Mouse (Mus musculus) bone marrow, adult 2 months (tissue): Measurements from ENCODE around the gene Fosb. TPM values are rescaled to one million over a fixed set of nuclear protein-coding genes. Genes with fewer than 3 reads are reported as not detected.

Experiments used
- H3K27ac ChIP-seq: fragments of 200-500 bp; 2 replicates; pipeline ENCODE4 v1.5.1; 2012; ENCODE audit warnings: low read depth, mild to moderate bottlenecking, control low read depth, inconsistent platforms, low read length; ENCODE audit not compliant: control insufficient read depth, poor library complexity, insufficient read depth
- H3K4me1 ChIP-seq: fragments of 200-500 bp; 2 replicates; pipeline ENCODE4 v1.6.1; 2011; ENCODE audit warnings: low read length; ENCODE audit not compliant: control insufficient read depth, insufficient read depth
- H3K4me3 ChIP-seq: fragments of 200-500 bp; replicated peaks from 2 replicates; pipeline ENCODE3; 2011; ENCODE audit warnings: mild to moderate bottlenecking, low read depth, low read length, control low read depth; ENCODE audit not compliant: control insufficient read depth
- CTCF ChIP-seq: fragments of 200-500 bp; IDR thresholded peaks from 2 replicates; pipeline ENCODE4 v1.5.1; 2011; ENCODE audit warnings: low read length, control low read depth; ENCODE audit not compliant: control insufficient read depth, insufficient read depth
- POLR2A ChIP-seq: fragments of 200-500 bp; IDR thresholded peaks from 2 replicates; pipeline ENCODE4 v1.6.1; 2011; ENCODE audit warnings: low read depth, mild to moderate bottlenecking, control low read depth, low read length, borderline replicate concordance; ENCODE audit not compliant: control insufficient read depth
- WGBS: fragments of 180-500 bp; shearing (Covaris S2); methylation state at CpG from one replicate; pipeline ENCODE4 v1.1.7; 2018; 5-methylcytosine and 5-hydroxymethylcytosine counted together
- polyA plus RNA-seq: library from polyadenylated mRNA; stranded (reverse); fragments of >200 nt; gene quantifications from 2 replicates; pipeline ENCODE4 v1.2.4, GENCODE M21; 2011; ENCODE audit warnings: low replicate concordance; ENCODE audit not compliant: missing spikeins, insufficient read depth, insufficient read length

Fosb gene
- polyA plus RNA-seq, 1 experiment, result 1.1 TPM

DNA sequence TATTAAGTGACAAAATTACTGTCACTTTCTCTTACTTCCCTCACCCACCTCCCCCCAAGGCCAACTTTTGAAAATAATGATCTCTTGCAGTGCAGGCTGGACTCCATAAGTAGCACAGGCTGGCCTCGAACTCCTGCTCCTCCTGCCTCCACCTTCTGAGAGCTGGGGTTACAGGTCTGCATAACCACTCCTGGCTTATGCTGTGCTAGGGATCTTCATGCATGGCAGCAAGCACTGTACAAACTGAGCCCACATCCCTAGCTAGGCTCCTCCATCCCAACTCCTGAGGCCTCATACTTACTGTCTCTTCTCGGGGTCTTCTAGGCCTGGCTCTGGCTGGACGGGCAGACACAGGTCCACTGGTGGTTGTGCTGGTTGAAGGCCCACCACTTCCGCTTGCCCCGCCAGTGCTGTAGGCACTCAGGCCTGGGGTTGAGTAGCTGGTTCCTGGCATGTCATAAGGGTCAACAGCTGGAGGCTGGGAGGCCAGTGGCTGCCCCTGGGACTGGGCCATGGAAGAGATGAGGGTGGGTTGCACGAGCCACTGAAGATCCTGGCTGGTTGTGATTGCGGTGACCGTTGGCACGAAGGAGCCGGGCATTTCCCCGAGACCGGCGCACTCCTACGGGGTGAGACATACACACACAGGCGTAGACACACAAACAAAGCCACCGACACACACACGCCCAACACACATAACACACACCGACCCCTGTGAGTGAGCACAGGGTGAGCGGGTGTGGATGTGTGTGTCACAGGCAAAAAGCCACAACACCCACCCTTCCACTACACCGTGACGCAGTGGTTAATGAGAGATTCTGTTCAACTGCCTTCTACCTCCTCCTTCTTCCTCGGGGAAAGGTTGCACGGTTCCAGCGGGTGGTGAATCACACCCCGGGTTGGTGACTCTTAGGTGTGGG lies 2.8 kb downstream of the Fosb start:
- H3K27ac ChIP-seq, result no peak overlapping the region
- H3K4me3 ChIP-seq, result no peak overlapping the region
- TF ChIP-seq CTCF, result no peak
- no peak for TF ChIP-seq POLR2A
- WGBS, result 84% methylated on average over 25 of the region's 25 CpGs
- H3K4me1 ChIP-seq, result no peaks in the 10 kb centered on the region; the same call in 1 of the 2 replicates

DNA sequence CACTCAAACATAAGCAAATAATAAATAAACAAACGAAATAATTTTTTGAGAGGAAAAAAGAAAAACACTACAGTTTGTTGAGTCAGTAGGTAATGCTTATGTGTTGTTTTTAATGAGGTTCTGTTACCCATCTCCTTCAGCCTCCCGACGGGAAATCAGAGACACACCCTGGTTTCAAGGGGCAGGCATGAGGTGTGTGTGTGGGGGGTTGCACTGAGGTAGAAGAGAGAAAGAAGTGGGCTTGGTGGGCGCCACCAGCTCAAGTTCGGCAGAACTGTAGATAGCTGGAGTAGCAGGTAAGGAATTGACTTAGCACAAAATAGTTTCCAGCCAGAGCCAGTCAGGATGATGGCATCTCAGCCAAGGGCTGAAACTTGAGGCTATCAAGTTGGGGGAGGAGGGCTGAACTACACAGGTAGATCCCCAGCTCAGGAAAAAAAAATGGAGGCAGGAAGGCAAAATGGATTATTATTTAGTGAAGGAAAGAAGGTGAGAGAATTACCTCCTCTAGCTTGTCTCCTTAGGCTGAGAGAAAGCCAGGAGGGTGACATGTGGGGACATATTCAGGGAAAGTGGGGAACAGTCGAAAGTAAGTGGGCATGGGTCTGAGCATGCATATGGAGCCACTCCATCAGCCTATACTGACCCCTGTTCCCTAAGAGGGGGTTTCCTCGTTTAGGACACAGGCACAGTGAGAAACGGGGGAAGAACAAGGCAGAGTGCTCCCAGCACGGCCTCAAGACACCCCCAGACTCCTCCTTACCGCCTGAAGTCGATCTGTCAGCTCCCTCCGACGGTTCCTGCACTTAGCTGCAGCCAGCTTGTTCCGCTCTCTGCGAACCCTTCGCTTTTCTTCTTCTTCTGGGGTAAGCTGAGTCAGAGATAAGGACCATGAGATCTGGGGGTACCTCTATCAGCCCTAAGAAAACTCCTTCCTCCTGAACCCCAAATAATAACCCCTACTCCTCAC lies 3.8 kb downstream of the Fosb start:
- no peaks in the 10 kb centered on the region; the same call in 1 of the 2 replicates for H3K4me1 ChIP-seq
- WGBS, result 59% methylated on average over 16 of the region's 16 CpGs
- no peak overlapping the region for H3K27ac ChIP-seq
- no peak for TF ChIP-seq POLR2A
- no peak for TF ChIP-seq CTCF
- H3K4me3 ChIP-seq, result no peak overlapping the region

DNA sequence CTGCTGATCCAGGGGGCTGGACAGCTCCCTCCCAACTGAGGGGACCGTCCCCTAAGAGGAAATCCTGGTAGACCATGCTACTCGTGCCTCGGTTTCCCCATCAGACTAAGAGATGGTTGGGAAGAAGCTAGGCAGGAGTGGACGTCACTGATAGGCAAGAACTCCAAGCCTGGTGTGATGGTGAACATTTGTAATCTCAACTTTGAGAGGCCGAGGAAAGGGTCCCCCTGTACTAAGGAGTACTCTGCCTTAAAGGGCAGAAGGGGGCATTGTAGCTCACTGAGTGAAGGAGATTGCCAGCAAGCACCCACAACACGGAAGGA lies 4.5 kb downstream of the Fosb start:
- Histone ChIP-seq H3K4me3 (no peak overlapping the region), H3K27ac (no peak overlapping the region), H3K4me1 (no peaks in the 10 kb centered on the region)
- TF ChIP-seq POLR2A (no peak), CTCF (no peak)
- 12% methylated on average over 6 of the region's 6 CpGs for WGBS

DNA sequence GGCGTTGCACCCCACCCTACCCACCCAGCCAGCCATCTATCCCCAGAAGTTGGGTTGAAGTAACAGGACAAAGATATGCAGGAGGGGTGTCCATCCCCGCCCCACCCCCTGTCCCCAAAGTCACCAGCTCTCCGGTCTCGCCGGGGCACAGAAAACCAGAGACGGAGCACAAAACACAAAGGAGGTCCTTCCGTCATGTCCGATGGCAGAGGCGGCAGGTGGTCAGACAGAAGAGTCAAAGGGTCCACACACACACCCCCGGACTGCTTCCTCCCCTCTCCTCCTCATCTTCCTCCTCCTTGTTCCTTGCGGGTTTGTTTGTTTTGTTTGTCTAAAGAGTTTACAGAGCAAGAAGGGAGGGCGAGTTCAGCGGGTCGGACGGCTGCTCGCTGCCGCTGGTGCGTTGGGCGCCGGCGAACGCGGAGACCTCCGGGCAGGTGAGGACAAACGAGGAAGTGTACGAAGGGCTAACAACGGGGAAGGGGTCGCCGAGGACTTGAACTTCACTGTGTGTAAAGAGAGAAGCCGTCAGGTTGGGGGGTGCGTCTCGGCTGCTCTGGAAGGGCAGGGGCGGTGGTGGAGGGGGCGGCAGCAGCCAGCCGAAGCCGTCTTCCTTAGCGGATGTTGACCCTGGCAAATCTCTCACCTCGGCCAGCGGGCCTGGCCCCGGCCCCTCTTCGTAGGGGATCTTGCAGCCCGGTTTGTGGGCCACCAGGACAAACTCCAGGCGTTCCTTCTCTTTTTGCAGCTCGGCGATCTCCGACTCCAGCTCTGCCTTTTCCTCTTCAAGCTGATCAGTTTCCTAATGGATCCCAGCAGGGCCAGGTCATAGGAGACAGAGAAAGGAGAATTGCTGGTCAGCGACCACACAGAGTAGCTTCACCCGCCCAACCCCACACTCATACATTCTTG lies 5.1 kb downstream of the Fosb start:
- Histone ChIP-seq H3K4me1 (no peaks in the 10 kb centered on the region), H3K27ac (no peak overlapping the region), H3K4me3 (no peak overlapping the region)
- no peak for TF ChIP-seq CTCF
- TF ChIP-seq POLR2A, result no peak
- WGBS, result 7% methylated on average over 48 of the region's 48 CpGs

DNA sequence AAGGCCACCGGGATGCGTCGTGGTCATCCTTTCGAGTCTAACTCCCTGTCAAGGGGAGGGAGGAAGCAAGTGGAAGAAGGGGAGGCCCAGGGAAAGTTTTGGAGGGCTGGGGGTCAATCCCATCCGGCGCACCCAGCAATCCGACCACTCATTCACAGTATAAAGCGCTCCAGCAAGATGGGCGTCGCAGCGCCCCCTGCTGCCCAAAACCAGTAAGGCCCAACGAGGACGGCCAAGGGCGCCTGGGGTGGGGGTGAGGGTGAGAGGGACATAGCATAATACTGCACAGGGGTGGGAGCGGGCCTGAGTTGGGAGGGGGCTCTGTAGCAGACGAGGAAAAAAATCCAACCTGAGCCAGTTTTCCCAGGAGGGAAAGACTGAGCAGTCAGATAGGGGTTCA lies 6.1 kb downstream of the Fosb start:
- no peak overlapping the region for H3K27ac ChIP-seq
- WGBS, result 4% methylated on average over 16 of the region's 16 CpGs
- TF ChIP-seq CTCF (peak; percentile 78), POLR2A (no peak)
- H3K4me1 ChIP-seq, result no peaks in the 10 kb centered on the region
- no peak overlapping the region for H3K4me3 ChIP-seq

DNA sequence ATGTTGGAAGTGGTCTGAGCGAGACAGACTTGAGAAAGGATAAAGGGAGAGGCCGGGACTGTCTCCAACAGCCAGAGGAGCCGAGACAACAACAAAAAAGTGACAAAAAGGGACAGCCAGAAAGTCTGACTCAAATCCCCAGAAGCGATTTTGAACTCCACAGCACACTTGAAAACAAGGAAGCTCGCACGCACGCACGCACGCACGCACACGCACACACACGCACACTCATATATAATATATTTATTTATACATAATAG lies 6.9 kb downstream of the Fosb start:
- WGBS, result 76% methylated on average over 12 of the region's 12 CpGs
- H3K4me1 ChIP-seq, result no peaks in the 10 kb centered on the region
- TF ChIP-seq POLR2A (no peak), CTCF (no peak)
- no peak overlapping the region for H3K27ac ChIP-seq
- no peak overlapping the region for H3K4me3 ChIP-seq

DNA sequence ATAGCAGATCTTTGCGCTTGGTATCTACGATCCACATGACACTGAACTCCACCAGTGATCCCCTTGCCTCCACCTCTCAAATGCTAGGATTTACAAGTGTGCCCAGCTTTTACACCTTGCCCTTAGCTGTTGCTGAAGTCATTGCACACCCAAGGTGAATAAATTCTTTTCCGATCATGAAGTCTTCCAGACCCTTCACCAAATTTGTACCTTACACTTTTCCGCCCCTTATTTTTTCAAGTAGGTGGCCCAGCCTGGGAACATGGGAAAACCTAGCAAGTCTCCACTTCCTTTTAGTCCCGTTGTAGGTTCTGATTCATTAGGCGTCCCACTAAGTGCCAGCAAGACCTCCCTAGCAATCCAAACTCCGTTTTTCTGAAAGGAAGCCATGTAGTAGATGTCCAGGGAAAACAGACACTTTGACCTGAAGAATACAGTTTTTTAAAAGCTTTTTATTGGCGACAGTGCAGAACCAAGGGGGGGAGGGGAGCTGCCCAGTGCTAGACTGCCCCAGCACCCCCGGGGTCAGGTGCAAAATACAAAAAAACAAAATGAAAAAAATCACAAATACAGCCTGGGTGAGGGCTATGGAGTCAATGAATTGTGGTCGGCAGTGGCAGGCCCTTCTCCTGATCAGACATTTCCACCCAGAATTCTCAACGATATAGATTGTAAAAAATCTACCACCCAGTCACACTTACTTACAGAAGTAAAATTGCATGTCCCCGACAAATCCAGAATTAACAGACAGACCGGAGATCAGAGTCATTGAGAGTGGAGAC lies 7.4 kb downstream of the Fosb start:
- WGBS, result 54% methylated on average over 13 of the region's 13 CpGs
- no peak for TF ChIP-seq POLR2A
- TF ChIP-seq CTCF, result no peak
- H3K27ac ChIP-seq, result no peak overlapping the region
- H3K4me1 ChIP-seq, result no peaks in the 10 kb centered on the region
- no peak overlapping the region for H3K4me3 ChIP-seq
